Mouse (Mus musculus) hindbrain, postnatal 0 days (tissue): ENCODE results near the gene Rnf157. TPM values are rescaled to one million over a fixed set of nuclear protein-coding genes. Genes with fewer than 3 reads are reported as not detected.

Source experiments
- ATAC-seq: fragments of 200-750 bp; cut with Nextera tagmentation; 2 replicates; pipeline ENCODE4 v1.8.0; 2017; ENCODE audit warnings: mild to moderate bottlenecking, moderate TSS enrichment, moderate library complexity
- DNase-seq: peaks from one replicate; pipeline ENCODE4 v3.0.0-alpha.2; 2015; ENCODE audit warnings: low spot score
- H3K27ac ChIP-seq: fragments of 300-500 bp; sonication (generic); 2 replicates; pipeline ENCODE4 v1.5.1; 2014; ENCODE audit warnings: mild to moderate bottlenecking
- H3K27me3 ChIP-seq: fragments of 300-500 bp; sonication (generic); 2 replicates; pipeline ENCODE4 v1.6.1; 2014; ENCODE audit warnings: low read length, mixed read lengths; ENCODE audit not compliant: insufficient read depth
- H3K36me3 ChIP-seq: fragments of 300-500 bp; sonication (generic); 2 replicates; pipeline ENCODE4 v1.6.1; 2014; ENCODE audit warnings: low read length, mixed read lengths; ENCODE audit not compliant: insufficient read depth
- H3K4me1 ChIP-seq: fragments of 300-500 bp; sonication (generic); 2 replicates; pipeline ENCODE4 v1.6.1; 2014; ENCODE audit warnings: antibody characterized with exemption, low read length, mixed read lengths; ENCODE audit not compliant: insufficient read depth
- H3K4me2 ChIP-seq: fragments of 300-500 bp; sonication (generic); 2 replicates; pipeline ENCODE4 v1.6.1; 2014; ENCODE audit warnings: low read depth, mild to moderate bottlenecking, low read length, moderate library complexity, mixed read lengths
- H3K4me3 ChIP-seq: fragments of 300-500 bp; sonication (generic); 2 replicates; pipeline ENCODE4 v1.5.1; 2014; ENCODE audit warnings: low read length
- H3K9ac ChIP-seq: fragments of 300-500 bp; sonication (generic); replicated peaks from 2 replicates; pipeline ENCODE4 v1.6.1; 2014; ENCODE audit warnings: mild to moderate bottlenecking, low read length, moderate library complexity, mixed read lengths
- H3K9me3 ChIP-seq: fragments of 300-500 bp; sonication (generic); 2 replicates; pipeline ENCODE4 v1.6.1; 2016; ENCODE audit warnings: low read length, mixed read lengths
- CTCF ChIP-seq: IDR thresholded peaks from 2 replicates; pipeline ENCODE4 v1.5.1; 2016; ENCODE audit warnings: antibody characterized with exemption, control low read depth, low read depth
- WGBS: fragments of 180-500 bp; shearing (Covaris S2); extraction: QIAGEN DNeasy Blood & Tissue Kit; methylation state at CpG from one replicate; pipeline ENCODE4 v1.1.7; 2014; 5-methylcytosine and 5-hydroxymethylcytosine counted together
- polyA plus RNA-seq: library from polyadenylated mRNA; unstranded; fragments of >200 nt; fragmentation: Nextera tagmentation; extraction: Ambion mirVana; gene quantifications from 2 replicates; pipeline ENCODE4 v1.2.1, GENCODE M21; 2015
- total RNA-seq: library from RNA; depleted of rRNA; stranded (reverse); fragments of >200 nt; gene quantifications from 2 replicates; pipeline ENCODE4 v1.2.3, GENCODE M21; 2014

Rnf157 gene
- total and polyA plus RNA-seq, 2 experiments from 2014 or later: 60.5 to 117 TPM

DNA sequence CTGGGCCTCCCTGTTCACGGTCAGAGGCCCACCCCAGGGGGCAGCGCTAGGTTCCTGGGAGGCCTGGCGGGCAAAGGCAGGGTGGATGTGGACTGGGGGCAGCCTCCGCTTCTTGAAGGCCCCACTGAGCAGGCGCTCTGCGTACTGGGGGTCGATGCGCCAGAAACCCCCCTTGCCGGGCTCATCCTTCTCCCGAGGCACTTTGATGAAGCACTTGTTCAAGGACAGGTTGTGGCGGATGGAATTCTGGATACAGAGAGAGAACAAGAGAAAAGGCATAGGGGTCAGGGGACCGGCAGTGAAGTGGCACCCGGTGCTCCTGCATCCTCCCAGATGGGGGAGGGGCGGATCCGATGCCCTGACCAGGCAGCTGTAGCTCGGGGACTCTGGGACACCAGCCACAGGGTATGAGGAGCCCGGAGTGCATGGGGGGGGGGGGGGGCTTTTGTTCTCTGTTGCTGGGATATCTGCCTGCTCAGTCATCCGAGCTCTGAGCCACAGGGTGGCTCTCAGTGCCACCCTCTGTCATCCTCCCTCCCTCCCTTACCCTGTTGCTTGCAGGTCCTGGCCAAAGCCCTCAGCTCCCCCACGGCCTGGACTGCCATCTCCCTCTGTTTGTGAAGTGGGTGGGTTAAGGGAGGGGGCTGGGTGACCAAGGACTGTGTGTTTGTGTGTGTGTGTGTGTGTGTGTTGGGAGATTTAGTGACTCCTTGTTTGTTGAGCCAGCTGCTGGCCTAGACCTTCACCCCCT, 80.4 kb downstream of the Rnf157 start:
- Histone ChIP-seq H3K27me3 (no peaks in the 10 kb centered on the region), H3K9ac (0 out of 2 replicates have a peak overlapping the region, but pooled peaks have one; percentile 13), H3K36me3 (no peaks in the 10 kb centered on the region), H3K9me3 (no peaks in the 10 kb centered on the region), H3K4me1 (peaks cover 32% of the 10 kb centered on the region), H3K4me2 (0 out of 2 replicates have a peak overlapping the region, but pooled peaks have one; percentile 10), H3K27ac (no peak overlapping the region), H3K4me3 (no peak overlapping the region)
- 16% methylated on average over 19 of the region's 19 CpGs for WGBS
- DNase-seq: peak; percentile 62
- TF ChIP-seq CTCF: no peak
- ATAC-seq: peak; percentile 46

DNA sequence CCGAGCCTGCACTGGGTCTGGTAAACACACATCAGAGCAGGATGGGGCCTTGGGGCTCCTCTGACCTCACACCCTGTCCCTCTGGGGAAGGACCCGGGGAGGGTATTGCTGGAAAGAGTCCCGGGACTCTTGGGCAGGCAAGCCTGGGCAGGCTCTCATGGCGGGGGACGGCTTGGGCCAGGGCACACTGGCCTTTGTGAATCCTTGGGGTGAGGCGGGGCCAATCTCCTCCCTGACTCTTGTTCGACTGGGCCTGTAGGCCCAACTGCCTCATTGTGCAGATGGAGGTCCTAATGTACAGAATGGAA, 82.7 kb downstream of the Rnf157 start:
- Histone ChIP-seq H3K36me3 (no peaks in the 10 kb centered on the region), H3K4me2 (no peak overlapping the region), H3K9me3 (no peaks in the 10 kb centered on the region), H3K4me3 (no peak overlapping the region), H3K27ac (peak overlapping the region; percentile 79), H3K9ac (peak overlapping the region; percentile 28; the same call in 1 of the 2 replicates), H3K4me1 (peaks cover 20% of the 10 kb centered on the region), H3K27me3 (no peaks in the 10 kb centered on the region)
- ATAC-seq: no peak
- TF ChIP-seq CTCF: no peak
- peak; percentile 28 for DNase-seq
- 32% methylated on average over 7 of the region's 7 CpGs for WGBS

DNA sequence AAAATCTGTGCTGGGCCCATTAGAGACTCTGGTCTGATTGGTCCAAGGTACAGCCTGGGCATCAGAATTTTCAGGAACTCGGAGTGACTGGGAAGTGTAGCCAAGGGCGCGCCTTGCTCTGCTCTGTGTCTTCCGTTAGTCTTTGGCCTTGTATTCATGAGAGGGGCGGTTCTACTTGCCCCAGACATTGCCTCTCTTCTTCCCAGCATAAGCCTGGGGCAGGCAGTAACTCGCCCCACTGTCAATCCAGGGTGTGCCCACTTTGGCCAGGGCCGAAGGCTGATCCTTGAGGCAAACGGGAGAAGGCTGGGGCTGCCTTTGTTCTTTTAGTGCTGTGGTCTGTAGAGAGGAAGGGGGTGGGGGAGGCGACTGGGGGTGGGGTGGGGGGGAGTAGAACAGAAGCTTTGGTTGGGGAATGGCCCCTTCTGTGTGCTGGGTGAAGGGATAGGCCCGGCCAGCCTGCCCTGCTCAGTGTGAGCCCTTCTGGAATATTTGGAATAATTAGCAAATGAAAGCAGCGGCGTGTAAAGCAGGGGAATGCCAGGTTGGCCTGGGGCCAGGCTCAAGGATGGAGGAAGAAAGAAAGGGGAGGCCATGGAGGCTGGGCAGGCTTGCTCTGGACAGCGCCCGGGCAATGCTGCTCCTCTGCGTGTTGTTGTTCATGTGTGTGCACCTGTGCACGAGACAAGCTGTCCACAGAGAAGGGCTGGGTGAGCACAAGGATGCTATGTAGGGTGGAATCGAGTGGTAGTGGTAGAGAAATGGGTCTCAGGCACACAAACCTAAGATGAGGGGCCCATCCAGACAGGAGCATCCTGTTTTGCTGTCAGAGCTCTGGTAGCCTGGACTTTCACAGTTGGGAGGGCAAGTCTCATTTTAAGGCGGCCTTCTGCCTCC, 83.3 kb downstream of the Rnf157 start:
- H3K4me1 ChIP-seq: peaks cover 14% of the 10 kb centered on the region
- H3K9ac ChIP-seq: peak overlapping the region; percentile 28; the same call in 1 of the 2 replicates
- H3K27me3 ChIP-seq: no peaks in the 10 kb centered on the region
- no peaks in the 10 kb centered on the region for H3K36me3 ChIP-seq
- ATAC-seq: peak; percentile 64
- TF ChIP-seq CTCF: no peak
- peak; percentile 81 for DNase-seq
- H3K27ac ChIP-seq: peak overlapping the region; percentile 79
- H3K9me3 ChIP-seq: no peaks in the 10 kb centered on the region
- no peak overlapping the region for H3K4me2 ChIP-seq
- 19% methylated on average over 18 of the region's 18 CpGs for WGBS
- no peak overlapping the region for H3K4me3 ChIP-seq

DNA sequence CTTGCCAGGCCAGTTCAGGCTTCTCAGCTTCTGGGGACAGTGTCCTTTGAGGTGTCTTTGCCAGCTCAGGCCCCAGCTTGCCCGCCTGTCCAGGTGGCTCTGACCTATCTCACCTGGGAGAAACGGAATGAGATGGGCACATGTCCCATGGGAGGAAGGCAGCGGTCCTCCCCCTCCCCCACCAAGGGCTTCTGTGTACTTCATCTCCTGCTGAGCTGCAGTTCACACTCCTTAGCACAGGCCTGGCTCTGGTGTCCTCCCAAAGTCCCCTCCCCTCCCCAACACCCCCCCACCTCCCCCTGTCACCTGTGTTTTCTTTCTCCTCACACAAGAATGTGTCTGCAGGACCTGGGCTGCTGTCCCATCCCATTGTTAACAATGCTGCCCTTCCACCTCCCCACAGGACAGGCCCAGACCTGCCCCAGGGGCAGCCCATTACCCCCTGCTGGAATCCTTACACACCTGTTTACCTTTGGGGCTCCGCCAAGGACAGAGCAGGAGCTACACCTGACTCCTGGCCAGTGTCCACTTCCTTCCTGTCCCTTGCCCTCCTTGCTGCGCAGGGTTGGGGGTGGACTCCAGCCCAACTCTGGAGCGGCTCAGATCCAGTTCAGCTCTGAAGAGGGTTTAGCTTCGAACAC, 85.7 kb downstream of the Rnf157 start:
- peaks cover 9% of the 10 kb centered on the region for H3K4me1 ChIP-seq
- 78% methylated on average over 7 of the region's 7 CpGs for WGBS
- no peak overlapping the region for H3K9ac ChIP-seq
- H3K27ac ChIP-seq: no peak overlapping the region
- DNase-seq: no peak
- no peaks in the 10 kb centered on the region for H3K36me3 ChIP-seq
- no peak for ATAC-seq
- H3K9me3 ChIP-seq: no peaks in the 10 kb centered on the region
- H3K27me3 ChIP-seq: no peaks in the 10 kb centered on the region
- no peak overlapping the region for H3K4me2 ChIP-seq
- TF ChIP-seq CTCF: no peak
- H3K4me3 ChIP-seq: no peak overlapping the region

DNA sequence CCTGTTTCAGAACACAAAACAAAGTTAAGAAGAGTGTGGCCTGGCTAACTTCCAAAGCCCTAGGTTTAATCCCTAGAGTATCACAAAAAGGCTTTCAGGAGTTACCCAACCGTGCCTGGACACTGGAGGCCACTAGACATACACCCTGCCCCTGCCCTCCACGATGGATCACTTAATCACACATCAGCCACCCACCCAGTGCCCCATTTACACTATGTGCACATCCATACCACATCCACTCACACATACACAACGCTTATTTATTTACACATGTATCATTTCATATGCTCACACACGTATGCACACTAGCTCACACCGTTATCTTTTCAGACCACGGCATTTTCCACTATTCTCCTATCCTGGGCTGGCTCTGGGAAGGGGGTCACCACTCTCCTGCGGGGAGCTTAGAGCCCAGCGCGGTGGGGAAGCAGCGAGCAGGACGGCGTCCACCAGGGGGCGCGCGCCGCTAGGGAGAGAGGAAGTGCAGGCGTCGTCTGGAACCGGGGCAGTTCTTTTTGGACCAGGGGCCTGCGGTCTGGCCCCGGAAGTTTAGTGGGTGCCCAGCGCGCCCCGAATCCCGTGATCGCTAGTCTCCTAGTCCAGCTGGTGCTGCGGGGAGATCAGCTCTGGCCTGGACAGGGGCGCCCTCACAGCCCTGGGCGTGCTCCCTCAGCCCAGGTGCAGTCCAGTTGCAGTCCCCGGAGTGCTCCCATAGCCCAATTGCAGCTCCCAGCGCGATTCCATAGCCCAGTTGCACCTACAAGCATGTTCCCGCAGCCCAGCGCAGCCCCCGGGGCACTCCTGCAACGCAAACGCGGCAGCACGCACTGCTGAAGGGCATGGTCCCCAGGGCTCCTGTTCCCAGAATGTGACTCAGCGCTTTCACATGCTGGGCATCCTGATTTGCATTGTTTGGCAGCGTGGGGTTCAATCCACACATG, 93.8 kb downstream of the Rnf157 start:
- Histone ChIP-seq H3K27ac (no peak overlapping the region), H3K4me2 (peak overlapping the region; percentile 76), H3K4me3 (peak overlapping the region; percentile 32), H3K36me3 (no peaks in the 10 kb centered on the region), H3K4me1 (peaks cover 6% of the 10 kb centered on the region; the same call in 1 of the 2 replicates), H3K27me3 (no peaks in the 10 kb centered on the region), H3K9me3 (no peaks in the 10 kb centered on the region), H3K9ac (peak overlapping the region; percentile 33)
- peak; percentile 86; the same call in 1 of the 2 replicates for ATAC-seq
- peak; percentile 84 for DNase-seq
- peak; percentile 98 for TF ChIP-seq CTCF
- 2% methylated on average over 40 of the region's 41 CpGs for WGBS

DNA sequence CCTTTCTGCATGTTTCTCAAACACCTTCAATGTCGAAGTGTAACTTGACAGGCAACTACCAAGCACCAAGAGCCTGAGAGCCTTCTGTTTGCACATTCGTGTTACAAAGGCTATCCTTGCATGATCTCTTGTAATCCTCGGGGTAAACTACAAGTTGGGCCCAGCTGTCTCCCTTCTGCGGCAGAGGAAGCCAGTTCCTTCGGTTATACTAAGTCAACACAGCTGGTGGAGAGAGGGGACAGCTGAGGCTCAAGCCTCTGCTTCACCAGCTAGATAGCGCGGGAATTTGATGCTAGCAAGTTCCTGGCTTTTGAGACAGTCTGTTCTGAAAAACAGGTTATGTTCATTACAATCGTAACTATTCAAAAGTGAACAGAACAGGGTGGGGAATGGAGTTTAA, 100.5 kb downstream of the Rnf157 start:
- no peaks in the 10 kb centered on the region for H3K4me1 ChIP-seq
- DNase-seq: no peak
- H3K36me3 ChIP-seq: no peaks in the 10 kb centered on the region
- H3K27ac ChIP-seq: no peak overlapping the region
- no peak for ATAC-seq
- H3K27me3 ChIP-seq: no peaks in the 10 kb centered on the region
- TF ChIP-seq CTCF: no peak
- WGBS: 58% methylated on average over 8 of the region's 8 CpGs
- no peak overlapping the region for H3K4me3 ChIP-seq
- H3K9me3 ChIP-seq: no peaks in the 10 kb centered on the region
- no peak overlapping the region for H3K4me2 ChIP-seq
- no peak overlapping the region for H3K9ac ChIP-seq
